Mouse (Mus musculus) heart, embryonic 10.5 days (tissue): ENCODE data around the gene Vmn1r41. TPM values are rescaled to one million over a fixed set of nuclear protein-coding genes. Genes with fewer than 3 reads are reported as not detected.

Experiments
- DNase-seq: peaks from one replicate; pipeline ENCODE4 v3.0.0-alpha.2; 2017; ENCODE audit warnings: low spot score
- H3K27ac ChIP-seq: fragments of 300-500 bp; sonication (generic); 2 replicates; pipeline ENCODE4 v1.5.1; 2016; ENCODE audit warnings: mild to moderate bottlenecking
- H3K27me3 ChIP-seq: fragments of 300-500 bp; sonication (generic); 2 replicates; pipeline ENCODE4 v1.6.1; 2016; ENCODE audit warnings: mild to moderate bottlenecking; ENCODE audit not compliant: poor library complexity, insufficient read depth, severe bottlenecking
- H3K36me3 ChIP-seq: fragments of 300-500 bp; sonication (generic); 2 replicates; pipeline ENCODE4 v1.6.1; 2016; ENCODE audit warnings: mild to moderate bottlenecking, moderate library complexity
- H3K4me1 ChIP-seq: fragments of 300-500 bp; sonication (generic); 2 replicates; pipeline ENCODE4 v1.6.1; 2016; ENCODE audit warnings: mild to moderate bottlenecking
- H3K4me3 ChIP-seq: fragments of 300-500 bp; sonication (generic); 2 replicates; pipeline ENCODE4 v1.5.1; 2016; ENCODE audit warnings: mild to moderate bottlenecking, moderate library complexity
- H3K9me3 ChIP-seq: fragments of 300-500 bp; sonication (generic); 2 replicates; pipeline ENCODE4 v1.6.1; 2016; ENCODE audit warnings: mild to moderate bottlenecking, moderate library complexity
- WGBS: fragments of 180-500 bp; shearing (Covaris S2); methylation state at CpG from one replicate; pipeline ENCODE4 v1.1.7; 2016; 5-methylcytosine and 5-hydroxymethylcytosine counted together
- polyA plus RNA-seq: library from polyadenylated mRNA; unstranded; fragments of >200 nt; fragmentation: Nextera tagmentation; extraction: Ambion mirVana; gene quantifications from 2 replicates; pipeline ENCODE4 v1.2.1, GENCODE M21; 2016

Gene Vmn1r41
- not detected in 2 replicates for polyA plus RNA-seq

GRCm38 (mm10) chr6:89740466-89740865, at the start of gene Vmn1r41:
Vmn1r41 (plus strand) TSS chr6:89740766.
- Histone ChIP-seq H3K27me3 (no peaks in the 10 kb centered on the region), H3K36me3 (no peaks in the 10 kb centered on the region), H3K4me1 (no peaks in the 10 kb centered on the region), H3K27ac (no peak within 1 kb of the TSS), H3K9me3 (no peaks in the 10 kb centered on the region), H3K4me3 (no peak within 1 kb of the TSS)
- DNase-seq: no peak

- no peak overlapping the region for H3K27ac ChIP-seq
- H3K27me3 ChIP-seq: no peaks in the 10 kb centered on the region
- no peaks in the 10 kb centered on the region for H3K4me1 ChIP-seq
- no peak for DNase-seq
- WGBS: 71% methylated on average over 2 of the region's 2 CpGs
- H3K4me3 ChIP-seq: no peak overlapping the region
- H3K36me3 ChIP-seq: no peaks in the 10 kb centered on the region
- no peaks in the 10 kb centered on the region for H3K9me3 ChIP-seq
Observed at GRCm38 (mm10) chr6:89706624-89707023, 33.9 kb upstream of the Vmn1r41 start.

GRCm38 (mm10) chr6:89707240-89707639, 33.3 kb upstream of the Vmn1r41 start, which contains the start of gene Vmn1r40:
Vmn1r40 (plus strand) TSS chr6:89707540.
- H3K27ac ChIP-seq: no peak within 1 kb of the TSS
- H3K36me3 ChIP-seq: no peaks in the 10 kb centered on the region
- WGBS: 74% methylated on average over 4 of the region's 4 CpGs
- no peaks in the 10 kb centered on the region for H3K9me3 ChIP-seq
- no peaks in the 10 kb centered on the region for H3K27me3 ChIP-seq
- H3K4me1 ChIP-seq: no peaks in the 10 kb centered on the region
- no peak within 1 kb of the TSS for H3K4me3 ChIP-seq
- no peak for DNase-seq

- H3K4me1 ChIP-seq: no peaks in the 10 kb centered on the region
- no peak for DNase-seq
- no peak overlapping the region for H3K4me3 ChIP-seq
- H3K36me3 ChIP-seq: no peaks in the 10 kb centered on the region
- no peak overlapping the region for H3K27ac ChIP-seq
- no peaks in the 10 kb centered on the region for H3K9me3 ChIP-seq
- no peaks in the 10 kb centered on the region for H3K27me3 ChIP-seq
Observed at GRCm38 (mm10) chr6:89718051-89718450, 22.5 kb upstream of the Vmn1r41 start.

- DNase-seq: no peak
- Histone ChIP-seq H3K36me3 (no peaks in the 10 kb centered on the region), H3K4me1 (no peaks in the 10 kb centered on the region), H3K4me3 (no peak overlapping the region), H3K27ac (no peak overlapping the region), H3K9me3 (no peaks in the 10 kb centered on the region), H3K27me3 (no peaks in the 10 kb centered on the region)
Observed at GRCm38 (mm10) chr6:89742811-89743210, 2.2 kb downstream of the Vmn1r41 start.

GRCm38 (mm10) chr6:89790231-89790630, 49.7 kb downstream of the Vmn1r41 start:
- Histone ChIP-seq H3K4me3 (no peak overlapping the region), H3K27me3 (no peaks in the 10 kb centered on the region), H3K27ac (no peak overlapping the region), H3K4me1 (no peaks in the 10 kb centered on the region), H3K36me3 (no peaks in the 10 kb centered on the region), H3K9me3 (no peaks in the 10 kb centered on the region)
- no peak for DNase-seq

Other genes starting within 250 kb of the Vmn1r41 start
- 51.1 TPM in 2 replicates for gene Chchd6, start 145.1 kb upstream of the Vmn1r41 start, polyA plus RNA-seq
- gene Txnrd3, start 96.8 kb upstream of the Vmn1r41 start, polyA plus RNA-seq: 8.7 and 10.3 TPM in 2 replicates
- not detected in 2 replicates for gene Vmn1r40, start 33.2 kb upstream of the Vmn1r41 start, polyA plus RNA-seq
- not detected in 2 replicates for gene Vmn1r42, start 135.6 kb downstream of the Vmn1r41 start, polyA plus RNA-seq
- not detected in 2 replicates for gene Vmn1r43, start 135.6 kb downstream of the Vmn1r41 start, polyA plus RNA-seq
- not detected in 2 replicates for gene Vmn1r44, start 142.9 kb downstream of the Vmn1r41 start, polyA plus RNA-seq
- gene Vmn1r45, start 199.8 kb downstream of the Vmn1r41 start, polyA plus RNA-seq: not detected in 2 replicates
- not detected in 2 replicates for gene Vmn1r46, start 228.5 kb downstream of the Vmn1r41 start, polyA plus RNA-seq